Comparison of ENCODE assay signal across 8 mouse cellular contexts in genomic region chr13:83531968-83532591, GRCm38 (mm10). TPM values are rescaled to one million over a fixed set of nuclear protein-coding genes. Genes with fewer than 3 reads are reported as not detected.
A peak's percentile ranks its signal among the peaks of the same experiment; 100 is the strongest.
DNase-seq lines count a peak whose midpoint lies in the region; ATAC-seq and TF ChIP-seq lines count a peak whose summit lies in the region.

No protein-coding gene starts in this region.

- no peaks in the 10 kb centered on the region for H3K36me3 ChIP-seq in hindbrain, postnatal 0 days (ENCODE audit: insufficient read depth, low read length)
- no peaks in the 10 kb centered on the region for H3K36me3 ChIP-seq in hindbrain, embryonic 11.5 days (ENCODE audit: control insufficient read depth, insufficient read depth, low read length)
- peaks cover 7% of the 10 kb centered on the region for H3K36me3 ChIP-seq in megakaryocyte, embryonic 14.5 days (replicated peaks; ENCODE audit: low read length)
- H3K36me3 ChIP-seq in midbrain, embryonic 15.5 days (replicated peaks) = no peaks in the 10 kb centered on the region

- no peak overlapping the region for H3K9ac ChIP-seq in hindbrain, postnatal 0 days (replicated peaks; ENCODE audit: low read length)
- no peak overlapping the region for H3K9ac ChIP-seq in hindbrain, embryonic 11.5 days (ENCODE audit: low read depth, low read length)
- no peak overlapping the region for H3K9ac ChIP-seq in midbrain, embryonic 15.5 days

- H3K27me3 ChIP-seq in hindbrain, postnatal 0 days (ENCODE audit: insufficient read depth, low read length) = no peaks in the 10 kb centered on the region
- no peaks in the 10 kb centered on the region for H3K27me3 ChIP-seq in hindbrain, embryonic 11.5 days (ENCODE audit: control insufficient read depth, insufficient read depth, low read length)
- no peaks in the 10 kb centered on the region for H3K27me3 ChIP-seq in megakaryocyte, embryonic 14.5 days (replicated peaks)
- no peaks in the 10 kb centered on the region for H3K27me3 ChIP-seq in midbrain, embryonic 15.5 days (replicated peaks)

- H3K27ac ChIP-seq in hindbrain, postnatal 0 days = no peak overlapping the region
- H3K27ac ChIP-seq in hindbrain, embryonic 11.5 days (ENCODE audit: low read depth, low read length) = no peak overlapping the region
- no peak overlapping the region for H3K27ac ChIP-seq in midbrain, embryonic 15.5 days

- peak; percentile 49; the same call in 1 of the 2 replicates for ATAC-seq in hindbrain, postnatal 0 days
- no peak for ATAC-seq in hindbrain, embryonic 11.5 days (ENCODE audit: low FRiP score)
- ATAC-seq in midbrain, embryonic 15.5 days (replicated peaks) = no peak

- no peak overlapping the region for H3K4me3 ChIP-seq in hindbrain, postnatal 0 days (ENCODE audit: low read length)
- no peak overlapping the region for H3K4me3 ChIP-seq in hindbrain, embryonic 11.5 days (ENCODE audit: low read depth, low read length)
- H3K4me3 ChIP-seq in megakaryocyte, embryonic 14.5 days (replicated peaks) = peak overlapping the region; percentile 86
- no peak overlapping the region for H3K4me3 ChIP-seq in midbrain, embryonic 15.5 days

- WGBS in hindbrain, postnatal 0 days = 50% methylated on average over 8 of the region's 8 CpGs
- WGBS in hindbrain, embryonic 11.5 days = 65% methylated on average over 8 of the region's 8 CpGs
- 56% methylated on average over 8 of the region's 8 CpGs for WGBS in midbrain, embryonic 15.5 days

- no peaks in the 10 kb centered on the region for H3K4me1 ChIP-seq in hindbrain, postnatal 0 days (ENCODE audit: insufficient read depth, low read length)
- no peaks in the 10 kb centered on the region for H3K4me1 ChIP-seq in hindbrain, embryonic 11.5 days (replicated peaks; ENCODE audit: control insufficient read depth, insufficient read depth, low read length)
- peaks cover 59% of the 10 kb centered on the region for H3K4me1 ChIP-seq in megakaryocyte, embryonic 14.5 days
- H3K4me1 ChIP-seq in midbrain, embryonic 15.5 days = no peaks in the 10 kb centered on the region

- TF ChIP-seq CTCF in hindbrain, postnatal 0 days (IDR thresholded peaks at IDR 0.05; ENCODE audit: low read depth) = peak; percentile 40

- peak; percentile 30 for DNase-seq in hindbrain, postnatal 0 days (ENCODE audit: low spot score)
- DNase-seq in hindbrain, embryonic 11.5 days (ENCODE audit: low spot score) = no peak
- peak; percentile 59 for DNase-seq in adrenal gland, postnatal 10 days
- peak; percentile 97 for DNase-seq in heart, adult 11 months
- peak; percentile 39 for DNase-seq in kidney, postnatal 14 days
- DNase-seq in cerebellum, adult 8-10 months = no peak

- H3K4me2 ChIP-seq in hindbrain, postnatal 0 days (ENCODE audit: low read depth, low read length) = peak overlapping the region; percentile 11; the same call in 1 of the 2 replicates
- no peak overlapping the region for H3K4me2 ChIP-seq in hindbrain, embryonic 11.5 days (replicated peaks; ENCODE audit: low read depth, low read length)
- H3K4me2 ChIP-seq in midbrain, embryonic 15.5 days = no peak overlapping the region

- no peaks in the 10 kb centered on the region for H3K9me3 ChIP-seq in hindbrain, postnatal 0 days (ENCODE audit: low read length)
- H3K9me3 ChIP-seq in hindbrain, embryonic 11.5 days (ENCODE audit: control insufficient read depth, low read length) = no peaks in the 10 kb centered on the region
- H3K9me3 ChIP-seq in megakaryocyte, embryonic 14.5 days = no peaks in the 10 kb centered on the region
- no peaks in the 10 kb centered on the region for H3K9me3 ChIP-seq in midbrain, embryonic 15.5 days

RNA-seq across cellular contexts. Expression of gene Mef2c, which starts 28.2 kb away (rescaled TPM):
- total RNA-seq in hindbrain, postnatal 0 days (2014; rRNA removed) = 23.6 and 27.2 TPM in 2 replicates
- 45.7 and 46.2 TPM in 2 replicates for polyA plus RNA-seq in hindbrain, postnatal 0 days (2015; fragmentation: Nextera tagmentation; extraction: Ambion mirVana)
- polyA plus RNA-seq in hindbrain, embryonic 11.5 days (2014; fragmentation: Nextera tagmentation; extraction: Ambion mirVana) = 18.7 and 22.3 TPM in 2 replicates
- total RNA-seq in adrenal gland, postnatal 10 days (2021) = 10 to 100 TPM; 42.9 to 86.6 TPM
- polyA plus RNA-seq in megakaryocyte, embryonic 14.5 days (2012; ENCODE audit: insufficient read depth, low replicate concordance) = 27.1 and 31.6 TPM in 2 replicates
- polyA plus RNA-seq in midbrain, embryonic 15.5 days (2015; fragmentation: Nextera tagmentation; extraction: Ambion mirVana) = 27.1 and 39.5 TPM in 2 replicates

Comparison
In these comparisons a context has a peak if more than half of its experiments do, and no peak if none do; other contexts are left out.
1. DNase-seq: peak in hindbrain, postnatal 0 days (single experiment), adrenal gland, postnatal 10 days (single experiment), heart, adult 11 months (single experiment) and kidney, postnatal 14 days (single experiment); none in hindbrain, embryonic 11.5 days (single experiment) and cerebellum, adult 8-10 months (single experiment).